Mouse (Mus musculus): ENCODE data around the gene Arcn1.

- TF ChIP-seq POLR2A (IDR thresholded peaks at IDR 0.05; ENCODE audit: low read depth, low read length): peak; percentile 78
- no peak for TF ChIP-seq CTCF (IDR thresholded peaks at IDR 0.05; ENCODE audit: extremely low read depth, insufficient read length, insufficient replicate concordance, low read depth, low read length)
Measured at GRCm38 (mm10) chr9:44767101-44768028, at the start of gene Arcn1, which contains the start of gene Ift46.

Data from small intestine, adult 2 months (tissue).